Mouse (Mus musculus) layer of hippocampus, adult 9-10 months (tissue): Measurements from ENCODE around the gene Banp.
A peak's percentile ranks its signal among the peaks of the same experiment; 100 is the strongest.

Experiments used
- DNase-seq: peaks from one replicate; pipeline ENCODE4 v3.0.0; 2022; ENCODE audit warnings: low spot score

The Banp gene

GRCm38 (mm10) chr8:122062508-122063223 lies 113.1 kb downstream of the Banp start:
- no peak for DNase-seq

GRCm38 (mm10) chr8:122064353-122064752 lies 114.8 kb downstream of the Banp start:
- no peak for DNase-seq

- DNase-seq, result no peak
Observed at GRCm38 (mm10) chr8:122067783-122068505, 118.4 kb downstream of the Banp start.

GRCm38 (mm10) chr8:122068609-122069008 lies 119.1 kb downstream of the Banp start:
- no peak for DNase-seq

- peak; percentile 22 for DNase-seq
Observed at GRCm38 (mm10) chr8:122069281-122069680, 119.7 kb downstream of the Banp start.

- DNase-seq, result no peak
Observed at GRCm38 (mm10) chr8:122071193-122071592, 121.6 kb downstream of the Banp start.

- no peak for DNase-seq
Observed at GRCm38 (mm10) chr8:122073964-122074363, 124.4 kb downstream of the Banp start.

- DNase-seq, result no peak
Observed at GRCm38 (mm10) chr8:122074442-122074841, 124.9 kb downstream of the Banp start.

- DNase-seq, result no peak
Observed at GRCm38 (mm10) chr8:122074977-122075376, 125.4 kb downstream of the Banp start.

GRCm38 (mm10) chr8:122076183-122076842 lies 126.8 kb downstream of the Banp start:
- no peak for DNase-seq

GRCm38 (mm10) chr8:122078321-122078720 lies 128.8 kb downstream of the Banp start:
- DNase-seq, result no peak
